Mouse (Mus musculus): ENCODE measurements around the gene Ube2m. TPM values are rescaled to one million over a fixed set of nuclear protein-coding genes. Genes with fewer than 3 reads are reported as not detected.

Ube2m gene
- polyA plus RNA-seq, 1 experiment from 2014 or later = 73.4 TPM

Other genes with a start within 250 kb of the Ube2m start
- 15.7 and 20.6 TPM in 2 replicates for gene Zscan18, start 234.6 kb downstream of the Ube2m start, polyA plus RNA-seq (2014; fragmentation: Nextera tagmentation; extraction: Ambion mirVana)
- gene Zfp329, start 219.4 kb downstream of the Ube2m start, polyA plus RNA-seq (2014; fragmentation: Nextera tagmentation; extraction: Ambion mirVana) = 16.1 and 23.6 TPM in 2 replicates
- gene Zfp110, start 203.5 kb downstream of the Ube2m start, polyA plus RNA-seq (2014; fragmentation: Nextera tagmentation; extraction: Ambion mirVana) = 29.7 and 38.8 TPM in 2 replicates
- gene Zfp128, start 157.1 kb downstream of the Ube2m start, polyA plus RNA-seq (2014; fragmentation: Nextera tagmentation; extraction: Ambion mirVana) = 8.9 and 10.5 TPM in 2 replicates
- 15.4 and 16.3 TPM in 2 replicates for gene Zscan22, start 140.5 kb downstream of the Ube2m start, polyA plus RNA-seq (2014; fragmentation: Nextera tagmentation; extraction: Ambion mirVana)
- gene Rps5, start 116.0 kb downstream of the Ube2m start, polyA plus RNA-seq (2014; fragmentation: Nextera tagmentation; extraction: Ambion mirVana) = 740 and 1,089 TPM in 2 replicates
- 0.48 and 0.57 TPM in 2 replicates for gene Rnf225, start 110.9 kb downstream of the Ube2m start, polyA plus RNA-seq (2014; fragmentation: Nextera tagmentation; extraction: Ambion mirVana)
- 10.1 and 11.4 TPM in 2 replicates for gene Zfp324, start 72.4 kb downstream of the Ube2m start, polyA plus RNA-seq (2014; fragmentation: Nextera tagmentation; extraction: Ambion mirVana)
- 4.5 and 4.9 TPM in 2 replicates for gene Zfp446, start 60.4 kb downstream of the Ube2m start, polyA plus RNA-seq (2014; fragmentation: Nextera tagmentation; extraction: Ambion mirVana)
- gene Slc27a5, start 40.1 kb downstream of the Ube2m start, polyA plus RNA-seq (2014; fragmentation: Nextera tagmentation; extraction: Ambion mirVana) = 0.10 TPM in 1 of 2 replicates, not detected in the other
- gene Trim28, start 39.2 kb downstream of the Ube2m start, polyA plus RNA-seq (2014; fragmentation: Nextera tagmentation; extraction: Ambion mirVana) = 266 and 317 TPM in 2 replicates
- 34.7 and 41.1 TPM in 2 replicates for gene Zbtb45, start 28.2 kb downstream of the Ube2m start, polyA plus RNA-seq (2014; fragmentation: Nextera tagmentation; extraction: Ambion mirVana)
- gene Chmp2a, start 3.5 kb downstream of the Ube2m start, polyA plus RNA-seq (2014; fragmentation: Nextera tagmentation; extraction: Ambion mirVana) = 189 and 215 TPM in 2 replicates
- 4.0 and 6.3 TPM in 2 replicates for gene Mzf1, start 16.5 kb upstream of the Ube2m start, polyA plus RNA-seq (2014; fragmentation: Nextera tagmentation; extraction: Ambion mirVana)
- gene Vmn1r85, start 56.9 kb upstream of the Ube2m start, polyA plus RNA-seq (2014; fragmentation: Nextera tagmentation; extraction: Ambion mirVana) = 0.04 and 0.06 TPM in 2 replicates
- not detected in 2 replicates for gene Vmn1r86, start 81.6 kb upstream of the Ube2m start, polyA plus RNA-seq (2014; fragmentation: Nextera tagmentation; extraction: Ambion mirVana)
- gene Vmn1r87, start 101.9 kb upstream of the Ube2m start, polyA plus RNA-seq (2014; fragmentation: Nextera tagmentation; extraction: Ambion mirVana) = not detected in 2 replicates
- not detected in 2 replicates for gene Vmn1r88, start 121.3 kb upstream of the Ube2m start, polyA plus RNA-seq (2014; fragmentation: Nextera tagmentation; extraction: Ambion mirVana)
- not detected in 2 replicates for gene Vmn1r89, start 174.7 kb upstream of the Ube2m start, polyA plus RNA-seq (2014; fragmentation: Nextera tagmentation; extraction: Ambion mirVana)
- gene Lig1, start 239.0 kb upstream of the Ube2m start, polyA plus RNA-seq (2014; fragmentation: Nextera tagmentation; extraction: Ambion mirVana) = 54.9 and 62.0 TPM in 2 replicates
- 7.1 and 9.0 TPM in 2 replicates for gene Zswim9, start 240.4 kb upstream of the Ube2m start, polyA plus RNA-seq (2014; fragmentation: Nextera tagmentation; extraction: Ambion mirVana)